Mouse (Mus musculus) subcutaneous adipose tissue, adult 2 months (tissue): ENCODE data around the gene Olfr914. TPM values are rescaled to one million over a fixed set of nuclear protein-coding genes. Genes with fewer than 3 reads are reported as not detected.

ENCODE experiments used
- polyA plus RNA-seq: library from polyadenylated mRNA; depleted of rRNA; stranded (reverse); fragments of >200 nt; gene quantifications from 2 replicates; pipeline ENCODE4 v1.2.3, GENCODE M21; 2012; ENCODE audit warnings: low replicate concordance; rRNA removed

Gene Olfr914
- polyA plus RNA-seq: not detected in 2 replicates

GRCm38 (mm10) chr9:38604802-38605201 is at the start of gene Olfr914:
TSS of gene Olfr914 (plus strand) at chr9:38605102.

DNA sequence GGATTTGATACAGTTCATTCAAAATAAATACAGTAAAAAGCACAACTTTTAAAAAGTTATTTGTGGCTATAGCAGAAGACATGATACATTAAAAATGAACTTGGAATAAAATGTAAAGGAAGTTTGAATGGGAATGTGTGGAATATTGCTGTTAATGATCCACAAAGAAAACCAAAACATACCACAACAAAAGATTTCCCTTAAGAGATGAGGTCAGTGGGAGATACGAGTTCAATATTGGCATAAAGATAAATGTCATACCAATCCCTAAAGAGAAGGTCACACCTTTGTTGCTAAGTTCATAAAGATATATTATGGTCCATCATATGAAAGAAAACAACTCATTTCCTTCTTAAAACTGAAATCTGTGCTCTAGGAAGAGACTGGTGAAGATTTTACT is 25.0 kb upstream of the Olfr914 start, which contains the start of gene Olfr912:
Gene Olfr912 (plus strand): TSS at position 301 of the 400 bp plus-strand sequence.

DNA sequence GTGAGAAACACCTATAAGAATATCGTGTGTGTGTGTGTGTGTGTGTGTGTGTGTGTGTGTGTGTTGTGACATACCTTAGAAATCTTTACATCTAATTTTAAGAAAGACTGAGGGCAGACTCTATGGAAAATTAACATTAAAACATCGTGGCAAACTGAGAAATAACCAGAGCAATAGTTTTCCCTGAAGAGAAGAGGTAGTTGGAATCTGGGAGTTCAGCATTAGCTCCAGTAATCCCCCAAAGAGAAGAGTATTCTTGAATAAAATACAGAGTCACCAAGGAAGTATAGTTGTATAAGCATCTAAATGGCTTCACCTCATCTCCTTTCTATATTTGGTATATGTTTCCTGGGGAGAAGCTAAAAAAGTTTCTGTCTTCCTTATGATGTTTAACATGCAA is 12.4 kb upstream of the Olfr914 start, which contains the start of gene Olfr913:
Gene Olfr913 (plus strand): TSS at position 301 of the 400 bp plus-strand sequence.

DNA sequence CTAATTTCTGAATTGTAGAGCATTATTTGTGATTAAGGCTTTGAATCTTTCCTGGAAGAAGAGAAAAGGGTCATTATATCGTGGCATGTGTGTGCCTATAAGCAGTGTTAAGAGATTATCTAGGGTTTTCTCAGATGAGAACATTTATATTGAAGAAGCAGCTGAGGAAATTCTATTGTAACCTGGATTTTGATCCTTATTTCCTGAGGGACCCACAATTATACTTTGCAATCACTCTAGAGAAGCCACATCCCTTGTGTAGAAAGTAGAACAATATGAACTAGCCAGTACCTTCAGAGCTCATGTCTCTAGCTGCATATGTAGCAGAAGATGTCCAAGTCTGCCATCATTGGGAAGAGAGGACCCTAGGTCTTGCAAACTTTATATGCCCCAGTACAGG is 54.9 kb downstream of the Olfr914 start, which contains the start of gene Olfr916:
Gene Olfr916 (minus strand): TSS at position 101 of the 400 bp plus-strand sequence.

Other genes with a start within 250 kb of the Olfr914 start
- gene Olfr250, start 238.2 kb upstream of the Olfr914 start, polyA plus RNA-seq: not detected in 2 replicates
- gene Olfr251, start 228.0 kb upstream of the Olfr914 start, polyA plus RNA-seq: not detected in 2 replicates
- not detected in 2 replicates for gene Olfr147, start 203.4 kb upstream of the Olfr914 start, polyA plus RNA-seq
- not detected in 2 replicates for gene Olfr901, start 175.6 kb upstream of the Olfr914 start, polyA plus RNA-seq
- gene Olfr902, start 157.4 kb upstream of the Olfr914 start, polyA plus RNA-seq: not detected in 2 replicates
- not detected in 2 replicates for gene Olfr904, start 142.0 kb upstream of the Olfr914 start, polyA plus RNA-seq
- not detected in 2 replicates for gene Olfr905, start 134.0 kb upstream of the Olfr914 start, polyA plus RNA-seq
- gene Olfr906, start 118.0 kb upstream of the Olfr914 start, polyA plus RNA-seq: not detected in 2 replicates
- gene Olfr907, start 109.3 kb upstream of the Olfr914 start, polyA plus RNA-seq: not detected in 2 replicates
- gene Olfr911-ps1, start 83.5 kb upstream of the Olfr914 start, polyA plus RNA-seq: not detected in 2 replicates
- gene Olfr910, start 67.3 kb upstream of the Olfr914 start, polyA plus RNA-seq: not detected in 2 replicates
- not detected in 2 replicates for gene Olfr912, start 24.9 kb upstream of the Olfr914 start, polyA plus RNA-seq
- gene Olfr913, start 12.3 kb upstream of the Olfr914 start, polyA plus RNA-seq: not detected in 2 replicates
- not detected in 2 replicates for gene Olfr916, start 54.8 kb downstream of the Olfr914 start, polyA plus RNA-seq
- gene Olfr917, start 60.7 kb downstream of the Olfr914 start, polyA plus RNA-seq: not detected in 2 replicates
- gene Olfr918, start 69.5 kb downstream of the Olfr914 start, polyA plus RNA-seq: not detected in 2 replicates
- not detected in 2 replicates for gene Olfr919, start 98.6 kb downstream of the Olfr914 start, polyA plus RNA-seq
- gene Vwa5a, start 113.2 kb downstream of the Olfr914 start, polyA plus RNA-seq: 29.9 and 35.9 TPM in 2 replicates
- 0.21 and 0.32 TPM in 2 replicates for gene Olfr920, start 147.2 kb downstream of the Olfr914 start, polyA plus RNA-seq
- not detected in 2 replicates for gene Olfr921, start 168.0 kb downstream of the Olfr914 start, polyA plus RNA-seq
- gene Olfr922, start 209.5 kb downstream of the Olfr914 start, polyA plus RNA-seq: not detected in 2 replicates
- gene Olfr923, start 221.4 kb downstream of the Olfr914 start, polyA plus RNA-seq: not detected in 2 replicates
- not detected in 2 replicates for gene Olfr924, start 239.3 kb downstream of the Olfr914 start, polyA plus RNA-seq
- gene Olfr26, start 250.0 kb downstream of the Olfr914 start, polyA plus RNA-seq: not detected in 2 replicates